Mouse (Mus musculus): Measurements from ENCODE around the gene Mafg. TPM values are rescaled to one million over a fixed set of nuclear protein-coding genes. Genes with fewer than 3 reads are reported as not detected.
"Not testable (repeated sequence)": the region's sequence is repeated elsewhere in the genome, so short reads cannot be mapped to it uniquely, and the experiment has no call there.

Mafg gene
- polyA plus RNA-seq, 1 experiment from 2014 or later: 25.1 TPM

DNA sequence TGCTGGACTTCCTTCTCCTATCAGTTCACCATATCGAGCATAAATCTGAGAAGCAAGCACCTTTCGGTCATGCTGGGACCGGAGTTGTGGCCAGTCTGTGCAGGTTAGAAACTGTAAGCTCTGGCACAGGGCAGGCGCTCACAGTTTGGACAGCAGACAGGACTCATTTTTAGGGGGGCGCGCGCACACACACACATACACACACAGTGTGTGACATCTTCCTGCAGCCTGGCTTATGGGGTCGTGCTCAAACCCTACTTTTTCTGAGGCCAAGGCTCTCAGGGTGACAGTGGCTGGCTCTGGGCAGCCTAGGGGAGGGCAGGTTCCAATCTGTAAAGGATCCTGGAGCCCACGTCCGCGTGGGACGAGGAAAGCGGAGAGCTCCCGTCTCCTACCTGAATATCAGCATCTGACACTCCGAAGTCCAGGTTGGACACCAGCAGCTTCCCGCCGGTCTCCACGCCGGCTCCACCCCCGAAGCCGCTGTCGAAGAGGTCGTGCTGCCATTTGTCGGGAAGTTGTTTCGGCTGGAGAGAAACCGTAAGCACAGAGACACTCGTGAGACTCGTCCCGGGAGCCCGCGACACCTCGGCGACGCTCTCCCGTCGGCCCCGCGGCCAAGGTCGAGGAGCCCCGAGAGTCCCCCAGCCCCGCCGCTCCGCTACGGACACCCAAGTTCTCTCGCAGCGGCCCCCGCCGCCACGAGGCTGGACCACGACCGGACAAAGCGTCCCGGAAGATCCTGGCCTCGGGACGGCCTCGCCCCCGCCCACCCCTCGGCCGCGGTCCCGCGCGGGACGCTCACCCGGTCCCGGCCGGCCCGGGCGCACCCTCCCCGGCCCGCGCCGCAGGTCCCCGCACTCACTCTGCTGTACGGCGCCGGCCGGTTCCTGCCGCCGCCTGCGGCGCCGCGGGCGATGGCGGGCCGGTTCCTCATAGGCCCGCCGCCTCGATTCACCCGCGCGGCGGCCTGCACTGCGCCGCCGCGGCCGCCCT is 35.9 kb downstream of the Mafg start:
- peak overlapping the region; percentile 99 for H3K27ac ChIP-seq (replicated peaks)
- H3K4me1 ChIP-seq: peaks cover 34% of the 10 kb centered on the region
- peaks cover 77% of the 10 kb centered on the region for H3K36me3 ChIP-seq (replicated peaks)
- DNase-seq (ENCODE audit: low spot score): peak; percentile 44
- no peaks in the 10 kb centered on the region for H3K27me3 ChIP-seq (replicated peaks; ENCODE audit: low read depth, poor library complexity, severe bottlenecking)
- WGBS: 5% methylated on average over 99 of the region's 99 CpGs
- H3K4me3 ChIP-seq: peak overlapping the region; percentile 99
- H3K9me3 ChIP-seq: no peaks in the 10 kb centered on the region

DNA sequence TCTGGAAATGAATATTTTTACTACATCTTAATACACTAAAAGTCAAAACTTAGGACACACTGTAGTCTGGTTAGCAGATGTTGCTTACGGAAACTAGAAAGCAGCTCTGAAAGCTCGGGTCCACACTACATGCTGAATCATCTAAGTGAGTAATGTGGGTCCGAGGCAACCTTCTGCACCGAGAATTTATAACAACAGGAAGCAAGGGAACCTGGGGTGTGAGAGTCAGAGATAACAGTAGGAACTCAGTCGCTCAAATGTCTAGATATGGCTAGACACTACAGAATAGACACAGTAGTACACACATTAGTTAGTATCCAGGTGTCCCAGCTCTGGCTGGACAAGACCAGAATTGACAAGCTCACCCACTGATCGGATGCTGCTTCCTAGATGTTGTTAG is 44.9 kb downstream of the Mafg start:
- no peaks in the 10 kb centered on the region for H3K4me1 ChIP-seq
- H3K27ac ChIP-seq (replicated peaks): no peak overlapping the region
- H3K36me3 ChIP-seq (replicated peaks): peaks cover 100% of the 10 kb centered on the region
- no peak for DNase-seq (ENCODE audit: low spot score)
- no peaks in the 10 kb centered on the region for H3K27me3 ChIP-seq (replicated peaks; ENCODE audit: low read depth, poor library complexity, severe bottlenecking)
- 93% methylated on average over 6 of the region's 6 CpGs for WGBS
- H3K9me3 ChIP-seq: peaks cover 5% of the 10 kb centered on the region; the same call in 1 of the 2 replicates
- H3K4me3 ChIP-seq: no peak overlapping the region

DNA sequence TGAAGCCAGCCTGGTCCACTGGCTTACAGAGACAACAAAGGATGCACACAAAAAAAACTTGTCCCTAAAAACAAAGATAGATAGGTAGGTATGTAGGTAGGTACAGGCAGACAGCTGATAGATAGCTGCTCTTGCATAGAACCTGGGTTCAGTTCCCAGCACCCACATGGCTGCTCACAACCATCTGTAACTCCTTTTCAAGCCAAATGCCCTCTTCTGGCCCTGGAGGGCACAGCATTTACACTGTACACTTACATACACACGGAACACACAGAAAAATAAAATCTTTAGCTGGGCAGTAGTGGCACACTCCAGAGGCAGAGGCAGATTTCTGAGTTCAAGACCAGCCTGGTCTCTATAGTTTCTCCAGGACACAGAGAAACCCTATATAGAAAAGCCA is 49.5 kb downstream of the Mafg start:
- H3K27me3 ChIP-seq (replicated peaks; ENCODE audit: low read depth, poor library complexity, severe bottlenecking): no peaks in the 10 kb centered on the region
- H3K9me3 ChIP-seq: peaks cover 5% of the 10 kb centered on the region; the same call in 1 of the 2 replicates
- no peak for DNase-seq (ENCODE audit: low spot score)
- peaks cover 77% of the 10 kb centered on the region for H3K36me3 ChIP-seq (replicated peaks)
- peaks cover 30% of the 10 kb centered on the region for H3K4me1 ChIP-seq
- H3K27ac ChIP-seq (replicated peaks): no peak overlapping the region
- WGBS: 91% methylated on average over 1 of the region's 1 CpGs
- no peak overlapping the region for H3K4me3 ChIP-seq

DNA sequence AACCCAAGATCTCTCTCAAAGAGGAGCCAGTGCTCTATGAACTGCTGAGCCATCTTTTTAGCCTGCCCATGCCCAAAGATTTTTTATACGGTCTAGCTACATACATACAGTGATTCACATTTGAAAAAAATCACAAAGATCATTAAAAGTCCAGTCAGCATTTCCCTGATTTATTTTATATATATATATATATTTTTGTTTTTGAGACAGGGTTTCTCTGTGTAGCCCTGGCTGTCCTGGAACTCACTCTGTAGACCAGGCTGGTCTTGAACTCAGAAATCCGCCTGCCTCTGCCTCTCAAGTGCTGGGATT is 50.5 kb downstream of the Mafg start:
- H3K27me3 ChIP-seq (replicated peaks; ENCODE audit: low read depth, poor library complexity, severe bottlenecking); H3K27ac ChIP-seq (replicated peaks); H3K9me3 ChIP-seq; DNase-seq (ENCODE audit: low spot score): not testable (repeated sequence)
- Histone ChIP-seq H3K4me3 (peak overlapping the region; percentile 92), H3K4me1 (peaks cover 37% of the 10 kb centered on the region), H3K36me3 (replicated peaks) (peaks cover 77% of the 10 kb centered on the region)
- 95% methylated on average over 2 of the region's 2 CpGs for WGBS

DNA sequence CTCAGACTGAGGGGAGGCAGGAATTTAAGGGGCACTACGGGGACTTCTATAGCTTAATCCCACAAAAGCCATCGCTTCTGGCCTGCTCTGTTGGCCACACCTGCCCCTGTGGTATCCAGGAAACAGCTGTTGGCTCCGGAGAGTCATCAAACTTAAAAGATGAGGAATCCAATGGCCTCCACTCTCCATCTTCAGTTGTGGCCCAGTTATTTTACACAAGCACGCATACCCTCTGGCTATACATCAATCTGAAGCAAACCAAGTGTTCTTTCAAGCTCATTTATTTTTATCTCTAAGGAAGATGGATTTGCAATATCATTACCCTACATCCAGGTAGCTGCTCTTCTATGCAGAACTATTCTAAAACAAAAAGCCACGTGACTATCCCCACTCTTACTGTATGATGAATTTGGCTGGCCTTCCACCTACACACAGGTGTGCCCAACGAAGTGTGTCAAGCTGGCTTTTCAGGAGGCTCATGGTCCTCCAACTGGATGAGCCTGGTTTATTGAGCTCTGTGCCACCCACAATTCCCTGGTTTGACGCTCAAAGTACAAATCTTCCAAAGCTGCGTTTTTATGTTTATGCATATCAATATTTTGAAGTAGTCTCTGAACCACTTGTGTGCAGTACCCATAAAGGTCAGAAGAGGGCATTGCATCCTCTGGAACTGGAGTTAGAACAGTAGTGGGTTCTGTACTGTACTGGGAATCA is 51.0 kb downstream of the Mafg start:
- Histone ChIP-seq H3K4me1 (peaks cover 37% of the 10 kb centered on the region), H3K9me3 (peaks cover 5% of the 10 kb centered on the region; the same call in 1 of the 2 replicates), H3K36me3 (replicated peaks) (peaks cover 77% of the 10 kb centered on the region), H3K4me3 (peak overlapping the region; percentile 92), H3K27ac (replicated peaks) (peak overlapping the region; percentile 96), H3K27me3 (replicated peaks; ENCODE audit: low read depth, poor library complexity, severe bottlenecking) (no peaks in the 10 kb centered on the region)
- DNase-seq (ENCODE audit: low spot score): no peak
- WGBS: 77% methylated on average over 8 of the region's 8 CpGs

DNA sequence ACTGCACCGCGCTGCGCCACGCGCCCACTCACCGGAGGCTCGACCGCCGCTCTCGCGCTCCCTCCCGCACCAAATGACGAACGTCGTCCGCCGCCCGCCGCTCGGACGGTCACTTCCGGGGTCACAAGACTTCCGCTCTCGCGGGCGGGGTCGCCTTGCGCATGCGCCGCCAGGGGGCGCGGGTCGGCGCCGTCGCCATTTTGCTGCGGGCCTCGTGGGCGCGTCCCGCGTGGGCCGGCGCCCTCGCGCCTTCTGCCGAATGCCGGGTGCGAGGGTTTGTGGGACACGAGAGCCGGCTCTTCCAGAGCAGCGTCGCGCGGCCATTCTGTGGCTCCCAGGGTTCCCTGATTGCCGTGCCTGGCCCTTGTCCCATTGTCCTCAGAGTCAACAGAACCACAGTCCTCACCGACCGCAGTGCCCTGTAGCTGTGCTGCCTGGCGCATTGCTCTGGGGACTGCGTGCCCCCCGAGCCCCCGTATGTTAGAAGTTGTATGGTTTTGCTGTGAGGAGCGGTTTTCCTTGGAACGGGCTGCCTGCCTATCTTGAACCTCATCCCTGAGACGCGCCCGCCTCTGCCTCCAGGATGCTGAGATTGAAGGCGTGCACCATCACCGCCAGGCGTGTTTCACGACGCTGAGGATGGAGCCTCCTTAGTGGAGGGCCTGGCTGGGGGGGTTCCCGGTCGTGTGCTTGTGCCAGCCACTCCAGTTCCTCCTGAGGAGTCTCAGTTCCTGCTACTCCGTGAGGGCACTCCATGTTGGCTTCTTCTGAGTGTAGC is 51.7 kb downstream of the Mafg start, which contains the start of gene Arhgdia:
TSS of gene Arhgdia (minus strand) at position 135 of the 778 bp plus-strand sequence.
- Histone ChIP-seq H3K4me1 (peaks cover 37% of the 10 kb centered on the region), H3K36me3 (replicated peaks) (peaks cover 77% of the 10 kb centered on the region), H3K27ac (replicated peaks) (peak within 1 kb of the TSS; percentile 96), H3K9me3 (peaks cover 5% of the 10 kb centered on the region; the same call in 1 of the 2 replicates), H3K4me3 (peak within 1 kb of the TSS; percentile 92), H3K27me3 (replicated peaks; ENCODE audit: low read depth, poor library complexity, severe bottlenecking) (no peaks in the 10 kb centered on the region)
- 4% methylated on average over 75 of the region's 75 CpGs for WGBS
- DNase-seq (ENCODE audit: low spot score): peak; percentile 91

DNA sequence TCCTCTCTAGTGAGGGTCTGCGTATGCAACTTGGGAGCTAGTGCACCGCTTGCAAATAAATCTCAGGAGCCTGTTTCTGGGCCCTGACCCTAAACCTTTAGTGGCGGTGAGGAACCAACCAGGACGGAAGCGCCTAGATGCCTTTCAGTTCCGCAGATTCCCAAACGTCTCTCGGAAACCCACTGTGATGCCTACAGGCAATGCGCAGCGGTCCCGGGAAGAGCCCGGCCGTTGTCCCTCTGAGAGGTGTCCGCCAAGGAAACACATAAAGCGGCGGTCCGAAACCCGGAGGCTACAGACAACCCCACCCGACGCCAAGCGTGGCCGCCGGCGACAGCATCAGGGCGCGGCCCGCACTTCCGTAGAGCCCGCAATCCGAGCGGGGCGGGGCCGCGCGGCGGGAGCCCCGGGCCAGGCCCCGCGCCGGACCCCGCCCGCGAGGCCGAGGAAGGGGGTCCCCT is 52.5 kb downstream of the Mafg start:
- under 1% methylated on average over 44 of the region's 44 CpGs for WGBS
- Histone ChIP-seq H3K4me1 (peaks cover 37% of the 10 kb centered on the region), H3K36me3 (replicated peaks) (peaks cover 75% of the 10 kb centered on the region), H3K4me3 (peak overlapping the region; percentile 92), H3K27ac (replicated peaks) (peak overlapping the region; percentile 96), H3K9me3 (peaks cover 5% of the 10 kb centered on the region; the same call in 1 of the 2 replicates), H3K27me3 (replicated peaks; ENCODE audit: low read depth, poor library complexity, severe bottlenecking) (no peaks in the 10 kb centered on the region)
- peak; percentile 51 for DNase-seq (ENCODE audit: low spot score)

DNA sequence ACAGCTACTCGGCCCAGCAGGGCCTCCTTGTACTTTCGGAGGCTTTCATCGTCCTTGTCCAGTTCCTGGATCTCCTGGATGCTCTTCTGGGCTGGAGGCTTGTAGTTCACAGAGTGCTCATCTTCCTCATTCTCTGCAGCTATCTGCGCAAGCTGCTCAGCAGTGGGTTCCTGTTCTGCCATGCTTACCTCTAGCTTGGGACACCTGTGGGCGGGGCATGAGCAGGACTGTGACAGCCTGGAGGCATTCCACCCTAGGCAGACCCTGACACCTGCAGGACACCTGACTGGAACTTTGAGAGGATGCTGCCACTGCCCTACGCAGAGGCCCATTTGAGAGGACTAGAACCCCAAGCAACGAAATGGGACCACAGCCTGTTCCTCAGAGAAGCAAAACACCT is 53.2 kb downstream of the Mafg start:
- Histone ChIP-seq H3K9me3 (peaks cover 5% of the 10 kb centered on the region; the same call in 1 of the 2 replicates), H3K27ac (replicated peaks) (peak overlapping the region; percentile 96), H3K36me3 (replicated peaks) (peaks cover 68% of the 10 kb centered on the region), H3K4me3 (peak overlapping the region; percentile 92), H3K27me3 (replicated peaks; ENCODE audit: low read depth, poor library complexity, severe bottlenecking) (no peaks in the 10 kb centered on the region), H3K4me1 (peaks cover 37% of the 10 kb centered on the region)
- DNase-seq (ENCODE audit: low spot score): peak; percentile 19
- 63% methylated on average over 7 of the region's 7 CpGs for WGBS

DNA sequence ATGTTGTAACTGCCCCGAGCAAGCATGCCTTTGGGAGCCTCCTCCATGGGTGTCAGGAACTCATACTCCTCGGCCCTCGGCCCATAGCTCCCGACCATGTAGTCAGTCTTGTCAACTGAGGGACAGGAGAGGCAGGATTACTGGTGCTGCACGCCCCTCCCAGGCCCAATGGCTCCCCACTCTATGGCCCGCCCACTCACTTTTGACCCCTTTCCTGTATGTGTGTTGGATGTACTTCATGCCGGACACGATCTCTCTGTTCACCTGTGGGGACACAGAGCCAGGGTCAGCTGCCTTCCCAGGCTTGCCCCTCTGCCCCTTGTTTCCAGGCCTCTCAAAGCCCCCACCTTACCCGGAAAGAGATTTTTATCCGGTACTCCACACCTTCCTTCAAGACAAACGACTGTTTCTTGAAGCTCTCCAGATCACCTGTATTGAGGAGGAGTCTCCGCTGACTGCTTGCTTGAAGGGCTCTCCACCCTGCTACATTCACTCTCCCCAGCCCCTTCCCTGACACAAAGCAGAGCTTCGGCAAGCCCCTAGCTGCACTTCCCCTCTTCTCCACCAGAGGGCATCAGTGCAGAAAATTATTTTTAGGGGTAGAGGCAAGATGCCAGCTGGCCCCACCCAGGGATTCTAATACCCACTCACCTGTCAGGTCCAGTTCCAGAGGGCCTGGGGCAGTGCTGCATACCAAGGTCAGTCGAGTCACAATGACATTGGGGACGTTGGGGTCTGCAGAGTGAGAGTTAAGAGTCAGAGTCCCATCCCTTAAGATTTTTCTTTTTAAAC is 53.9 kb downstream of the Mafg start:
- no peaks in the 10 kb centered on the region for H3K27me3 ChIP-seq (replicated peaks; ENCODE audit: low read depth, poor library complexity, severe bottlenecking)
- peaks cover 41% of the 10 kb centered on the region for H3K4me1 ChIP-seq
- DNase-seq (ENCODE audit: low spot score): peak; percentile 87
- H3K4me3 ChIP-seq: peak overlapping the region; percentile 92
- peak overlapping the region; percentile 96 for H3K27ac ChIP-seq (replicated peaks)
- peaks cover 61% of the 10 kb centered on the region for H3K36me3 ChIP-seq (replicated peaks)
- peaks cover 5% of the 10 kb centered on the region; the same call in 1 of the 2 replicates for H3K9me3 ChIP-seq
- 62% methylated on average over 15 of the region's 15 CpGs for WGBS

DNA sequence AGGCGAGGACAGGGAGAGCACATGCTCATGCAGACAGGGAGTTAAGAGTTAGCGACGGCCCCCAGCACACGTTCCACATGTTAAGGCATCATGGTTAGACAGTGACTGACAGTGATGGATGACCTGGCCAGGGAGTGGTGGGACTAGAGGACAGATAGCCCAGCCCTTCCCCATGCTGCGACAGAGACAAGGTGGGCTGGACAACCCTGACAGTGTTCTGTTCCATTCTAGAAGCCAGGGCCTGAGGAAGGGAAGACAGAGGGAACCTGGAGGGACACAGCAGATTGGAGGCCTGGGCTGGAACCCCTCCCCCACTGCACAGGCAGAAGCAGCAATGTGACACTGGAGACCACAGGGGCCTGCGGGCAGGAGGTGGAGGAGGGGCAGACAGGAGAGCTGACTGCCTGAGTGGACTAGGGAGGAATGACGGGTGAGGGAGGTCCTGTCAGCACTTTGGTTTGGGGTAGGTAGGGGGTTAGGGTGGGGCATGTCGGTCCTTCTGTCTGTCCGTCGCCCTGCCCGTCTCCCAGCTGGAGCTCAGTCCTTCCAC is 54.6 kb downstream of the Mafg start:
- H3K27me3 ChIP-seq (replicated peaks; ENCODE audit: low read depth, poor library complexity, severe bottlenecking): no peaks in the 10 kb centered on the region
- peaks cover 49% of the 10 kb centered on the region for H3K4me1 ChIP-seq

DNA sequence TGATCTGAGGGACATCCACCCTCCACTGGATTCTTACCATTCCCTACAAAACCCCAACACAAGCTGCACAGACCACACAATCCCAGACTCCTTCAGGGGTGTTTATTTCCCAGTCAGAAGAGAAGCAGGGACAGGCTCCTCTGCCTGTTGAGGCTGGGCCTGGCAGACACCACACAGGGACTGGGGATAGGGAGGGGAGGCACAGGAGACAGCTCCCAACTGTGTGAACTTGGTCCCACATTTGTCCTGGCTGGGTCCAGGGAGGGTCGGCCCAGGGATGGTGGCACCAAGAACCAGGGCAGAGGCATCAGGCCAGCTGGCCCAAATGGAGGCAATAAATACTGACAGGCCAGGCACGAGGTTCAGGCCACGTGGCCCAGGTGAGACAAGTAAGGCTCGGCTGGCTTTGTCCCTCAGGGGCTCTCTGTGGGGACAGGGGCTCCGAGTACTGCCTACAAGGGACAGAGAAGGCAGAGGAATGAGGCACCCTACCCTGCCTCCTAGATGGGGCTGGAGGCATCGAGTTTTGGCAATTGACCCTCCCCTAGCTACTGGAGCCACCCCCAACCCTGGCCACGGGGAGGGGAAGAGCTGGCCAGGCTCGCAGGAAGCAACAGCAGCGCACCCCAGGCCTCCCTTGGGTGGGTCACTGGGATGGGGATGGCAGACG is 55.2 kb downstream of the Mafg start:
- DNase-seq (ENCODE audit: low spot score): no peak
- 88% methylated on average over 10 of the region's 10 CpGs for WGBS
- H3K27me3 ChIP-seq (replicated peaks; ENCODE audit: low read depth, poor library complexity, severe bottlenecking): no peaks in the 10 kb centered on the region
- no peaks in the 10 kb centered on the region for H3K9me3 ChIP-seq
- peak overlapping the region; percentile 48; the same call in 1 of the 2 replicates for H3K27ac ChIP-seq (replicated peaks)
- peak overlapping the region; percentile 92 for H3K4me3 ChIP-seq
- H3K36me3 ChIP-seq (replicated peaks): peaks cover 47% of the 10 kb centered on the region
- H3K4me1 ChIP-seq: peaks cover 49% of the 10 kb centered on the region

More for the DNA sequence above, 54.6 kb downstream of the Mafg start:
- peak; percentile 49 for DNase-seq (ENCODE audit: low spot score)
- Histone ChIP-seq H3K27ac (replicated peaks) (peak overlapping the region; percentile 66), H3K9me3 (peaks cover under 1% of the 10 kb centered on the region; the same call in 1 of the 2 replicates), H3K4me3 (peak overlapping the region; percentile 92), H3K36me3 (replicated peaks) (peaks cover 54% of the 10 kb centered on the region)
- 75% methylated on average over 11 of the region's 11 CpGs for WGBS
